Mouse (Mus musculus): ENCODE measurements around the gene Gm10337.

Gm10337 gene

GRCm38 (mm10) chr15:102516728-102517404, 13.3 kb downstream of the Gm10337 start, which contains the start of gene Map3k12:
Gene Map3k12, minus strand, starts transcription at chr15:102517064.
- no peak for DNase-seq (ENCODE audit: low read depth, low spot score)

- no peak for DNase-seq (ENCODE audit: low read depth, low spot score)
Observed at GRCm38 (mm10) chr15:102517631-102517975, 14.1 kb downstream of the Gm10337 start.

DNA sequence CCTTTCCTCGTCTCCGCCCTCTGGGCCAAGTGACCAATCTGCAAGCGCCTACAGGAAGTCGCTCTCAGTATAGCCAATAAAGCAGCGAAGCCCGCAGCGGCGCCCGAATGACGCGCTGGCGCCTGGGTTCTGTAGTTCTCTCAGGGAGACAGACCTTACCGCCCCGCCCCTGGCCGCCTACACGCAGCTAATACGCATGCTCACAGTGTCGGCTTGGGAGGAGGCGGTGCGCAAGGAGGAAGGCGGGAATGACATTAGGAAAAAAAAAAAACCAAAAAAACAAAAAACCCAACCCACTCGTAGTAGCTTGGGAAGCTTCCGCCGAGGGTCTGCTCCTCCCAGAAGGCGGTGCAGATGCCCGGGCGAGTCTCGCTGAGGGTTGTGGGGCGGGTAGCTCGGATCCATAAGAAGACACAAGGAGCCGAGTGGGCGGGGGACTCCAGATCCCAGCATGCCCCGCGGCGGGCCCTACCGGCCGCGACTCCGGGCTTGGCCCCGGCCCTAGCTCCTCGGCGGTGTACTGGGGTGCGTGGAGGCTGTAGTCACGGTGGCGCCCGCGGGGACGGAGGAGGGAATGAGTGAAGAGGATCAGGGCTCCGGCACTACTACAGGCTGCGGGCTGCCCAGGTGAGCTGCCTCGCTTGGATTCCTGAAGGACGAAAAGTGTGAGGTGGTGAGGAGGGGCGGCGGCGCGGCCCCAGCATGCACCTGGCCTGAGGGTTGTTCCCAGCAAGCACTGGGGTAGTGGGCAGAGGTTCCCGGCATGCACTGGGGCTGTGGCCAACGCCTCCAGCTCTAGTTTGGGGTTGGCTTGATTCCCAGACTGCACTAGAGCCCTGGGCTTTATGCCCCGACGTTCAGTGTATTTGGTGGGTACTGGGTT, 14.7 kb downstream of the Gm10337 start, which contains the start of gene Tarbp2:
Tarbp2 (plus strand) TSS at position 217 of the 883 bp plus-strand sequence.
- peak; percentile 100 for DNase-seq (ENCODE audit: low read depth, low spot score)

DNA sequence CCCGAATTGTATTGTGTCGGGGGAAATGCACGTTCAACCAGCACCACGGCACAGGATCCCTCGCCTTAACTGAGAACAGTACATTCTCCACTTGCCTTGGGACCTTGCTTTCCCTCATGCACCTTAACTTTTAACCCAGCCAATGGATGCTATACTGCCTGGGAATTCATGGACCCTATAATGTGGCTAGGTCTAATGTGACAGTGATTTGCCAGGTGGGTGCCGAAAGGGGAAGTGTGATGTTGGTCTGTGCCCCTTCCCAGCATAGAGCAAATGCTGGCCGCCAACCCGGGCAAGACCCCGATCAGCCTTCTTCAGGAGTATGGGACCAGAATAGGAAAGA, 15.3 kb downstream of the Gm10337 start:
- no peak for DNase-seq (ENCODE audit: low read depth, low spot score)

- no peak for DNase-seq (ENCODE audit: low read depth, low spot score)
Observed at GRCm38 (mm10) chr15:102519211-102520141, 16.0 kb downstream of the Gm10337 start.

DNA sequence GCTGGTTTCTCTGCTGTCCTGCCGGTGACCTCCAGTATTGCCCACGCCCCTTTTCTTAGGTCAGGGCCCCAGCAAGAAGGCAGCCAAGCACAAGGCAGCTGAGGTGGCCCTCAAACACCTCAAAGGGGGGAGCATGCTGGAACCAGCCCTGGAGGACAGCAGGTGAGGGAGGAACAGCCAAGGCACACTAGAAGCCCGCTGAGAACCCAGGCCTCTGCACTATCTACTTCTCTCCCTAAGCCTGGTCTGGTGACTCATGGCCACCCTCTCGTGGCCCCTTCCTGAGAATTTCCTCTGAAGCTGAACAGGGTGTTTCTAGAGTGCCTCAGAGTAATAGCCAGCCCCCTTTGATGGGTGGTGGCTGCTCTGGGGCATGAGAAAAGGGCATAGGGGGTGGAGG, 16.9 kb downstream of the Gm10337 start:
- DNase-seq (ENCODE audit: low read depth, low spot score), result no peak

DNA sequence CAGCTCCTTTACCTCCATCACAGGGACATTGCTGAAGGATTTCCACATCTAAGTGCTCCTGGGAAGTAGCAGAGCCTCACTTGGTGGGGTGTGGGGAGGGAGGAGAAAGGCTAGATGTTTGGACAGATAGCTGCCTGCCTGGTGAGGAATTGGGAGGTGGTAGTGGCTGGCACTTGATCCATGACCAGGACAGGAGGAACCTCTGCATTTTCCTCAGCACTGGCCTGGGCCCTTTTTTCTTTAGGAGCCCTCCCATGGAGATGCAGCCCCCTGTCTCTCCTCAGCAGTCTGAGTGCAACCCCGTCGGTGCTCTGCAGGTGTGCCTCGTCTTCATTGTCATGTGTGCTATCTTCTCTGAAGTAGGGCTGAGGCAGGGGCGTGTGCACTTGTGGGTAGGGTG, 18.0 kb downstream of the Gm10337 start:
- no peak for DNase-seq (ENCODE audit: low read depth, low spot score)

GRCm38 (mm10) chr15:102524892-102525485, 21.5 kb downstream of the Gm10337 start, which contains the start of gene Npff:
Gene Npff, minus strand, starts transcription at chr15:102524942.
- DNase-seq (ENCODE audit: low read depth, low spot score), result no peak

DNA sequence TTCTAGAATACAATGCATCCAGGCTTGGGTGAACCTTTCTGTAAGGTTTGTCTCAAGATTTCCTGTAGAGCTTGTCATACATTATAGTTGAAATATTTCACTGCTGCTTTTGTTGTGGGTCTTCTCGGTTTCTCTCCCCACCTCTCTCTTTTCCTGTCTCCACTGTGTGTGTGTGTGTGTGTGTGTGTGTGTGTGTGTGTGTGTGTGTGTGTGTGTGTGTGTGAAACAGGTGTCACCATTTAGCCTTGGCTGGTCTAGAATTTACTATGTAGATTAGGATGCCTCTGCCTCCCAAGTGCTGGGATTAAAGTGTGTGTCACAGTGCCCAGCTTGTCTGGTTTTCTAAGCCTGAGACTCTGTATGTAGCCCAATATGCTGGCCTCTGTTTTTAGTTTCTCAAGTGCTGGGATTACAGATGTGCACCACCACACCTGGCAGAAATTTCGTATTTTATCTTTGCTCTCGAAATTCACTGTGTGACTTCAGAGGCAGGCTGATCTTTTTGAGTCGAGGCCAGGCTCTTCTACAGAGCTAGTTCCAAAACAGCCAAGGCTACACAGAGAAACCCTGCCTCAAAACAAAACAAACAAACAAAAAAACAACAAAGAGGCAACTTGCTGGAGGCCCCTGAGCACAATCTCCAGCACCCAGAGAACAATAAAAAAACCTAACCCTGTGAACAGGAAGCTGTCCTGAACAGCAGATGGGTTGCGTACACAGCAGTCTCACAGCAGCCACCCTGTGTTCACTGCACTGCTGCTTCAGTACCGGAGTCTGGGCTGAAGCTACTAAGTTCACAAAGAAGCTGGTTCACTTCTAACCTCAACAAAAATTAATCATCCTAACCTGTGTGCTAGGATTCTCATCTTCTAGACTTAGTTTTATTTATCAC, 22.8 kb downstream of the Gm10337 start:
- no peak for DNase-seq (ENCODE audit: low read depth, low spot score)

GRCm38 (mm10) chr15:102527936-102528335, 24.4 kb downstream of the Gm10337 start:
- DNase-seq (ENCODE audit: low read depth, low spot score), result no peak

DNA sequence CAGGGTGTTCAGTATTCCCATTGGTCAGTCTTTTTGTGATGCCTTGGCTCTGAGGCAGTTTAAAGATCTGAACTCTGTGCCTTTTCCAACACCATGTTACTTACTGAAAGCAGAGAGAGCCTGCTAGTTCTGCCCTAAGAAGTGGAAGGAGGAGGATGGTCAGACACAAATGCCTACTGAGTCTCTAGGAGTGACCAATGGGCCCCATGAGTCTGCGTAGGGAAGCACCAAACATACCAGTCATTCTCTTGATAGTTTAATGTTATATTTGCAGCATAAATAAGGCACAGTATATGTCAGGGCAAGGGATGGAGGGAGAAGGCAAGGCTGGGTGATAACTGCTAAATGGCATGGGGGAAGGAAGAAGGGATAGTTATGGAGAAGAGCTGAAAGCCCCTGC, 24.9 kb downstream of the Gm10337 start:
- DNase-seq (ENCODE audit: low read depth, low spot score), result no peak

- DNase-seq (ENCODE audit: low read depth, low spot score), result no peak
Observed at GRCm38 (mm10) chr15:102530566-102530965, 27.0 kb downstream of the Gm10337 start.

- DNase-seq (ENCODE audit: low read depth, low spot score), result no peak
Observed at GRCm38 (mm10) chr15:102531586-102531985, 28.1 kb downstream of the Gm10337 start.

- no peak for DNase-seq (ENCODE audit: low read depth, low spot score)
Observed at GRCm38 (mm10) chr15:102532106-102532900, 28.8 kb downstream of the Gm10337 start.

DNA sequence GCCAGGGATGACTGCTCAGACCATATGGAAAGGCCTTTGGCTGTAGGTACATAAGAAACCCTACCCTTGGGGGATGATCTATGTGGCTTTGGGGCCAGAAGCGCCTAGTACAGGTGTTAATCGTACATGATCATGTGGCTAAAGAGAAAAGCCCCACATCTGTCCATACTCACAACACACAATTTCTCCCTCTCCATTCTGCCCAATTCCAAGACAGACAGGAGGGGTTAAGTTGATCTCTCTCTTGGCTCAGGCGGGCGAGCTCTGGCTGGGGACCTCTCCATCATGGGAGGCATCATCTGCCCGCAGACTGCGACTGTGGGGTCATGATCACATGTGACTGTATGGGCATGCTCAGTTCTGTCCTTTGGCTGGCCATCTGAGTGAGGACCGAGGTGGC, 30.4 kb downstream of the Gm10337 start:
- DNase-seq (ENCODE audit: low read depth, low spot score), result no peak

GRCm38 (mm10) chr15:102544801-102545200, 41.3 kb downstream of the Gm10337 start:
- DNase-seq (ENCODE audit: low read depth, low spot score), result no peak

- DNase-seq (ENCODE audit: low read depth, low spot score), result no peak
Observed at GRCm38 (mm10) chr15:102546246-102546645, 42.7 kb downstream of the Gm10337 start.

- DNase-seq (ENCODE audit: low read depth, low spot score), result peak; percentile 67
Observed at GRCm38 (mm10) chr15:102546677-102547427, 43.3 kb downstream of the Gm10337 start.

GRCm38 (mm10) chr15:102547478-102547877, 44.0 kb downstream of the Gm10337 start:
- no peak for DNase-seq (ENCODE audit: low read depth, low spot score)
